Mouse (Mus musculus) midbrain, embryonic 14.5 days (tissue): ENCODE measurements around the gene Spsb1. TPM values are rescaled to one million over a fixed set of nuclear protein-coding genes. Genes with fewer than 3 reads are reported as not detected.

ENCODE experiments used
- ATAC-seq: fragments of 200-750 bp; cut with Nextera tagmentation; 2 replicates; pipeline ENCODE4 v1.8.0; 2017; ENCODE audit warnings: moderate number of reproducible peaks, moderate library complexity; ENCODE audit not compliant: low FRiP score, low TSS enrichment
- DNase-seq: peaks from one replicate; pipeline ENCODE4 v3.0.0-alpha.2; 2015
- H3K27ac ChIP-seq: fragments of 300-500 bp; sonication (generic); replicated peaks from 2 replicates; pipeline ENCODE4 v1.5.1; 2014; ENCODE audit warnings: mild to moderate bottlenecking, low read depth, low read length, moderate library complexity
- H3K27me3 ChIP-seq: fragments of 300-500 bp; sonication (generic); 2 replicates; pipeline ENCODE4 v1.6.1; 2014; ENCODE audit warnings: low read length, control low read depth, mixed read lengths; ENCODE audit not compliant: control insufficient read depth, insufficient read depth
- H3K36me3 ChIP-seq: fragments of 300-500 bp; sonication (generic); 2 replicates; pipeline ENCODE4 v1.6.1; 2014; ENCODE audit warnings: low read length, control low read depth; ENCODE audit not compliant: control insufficient read depth, insufficient read depth
- H3K4me1 ChIP-seq: fragments of 300-500 bp; sonication (generic); 2 replicates; pipeline ENCODE4 v1.6.1; 2014; ENCODE audit warnings: mild to moderate bottlenecking, antibody characterized with exemption, low read length, control low read depth; ENCODE audit not compliant: control insufficient read depth, insufficient read depth
- H3K4me2 ChIP-seq: fragments of 300-500 bp; sonication (generic); 2 replicates; pipeline ENCODE4 v1.6.1; 2014; ENCODE audit warnings: mild to moderate bottlenecking, low read length, moderate library complexity
- H3K4me3 ChIP-seq: fragments of 300-500 bp; sonication (generic); replicated peaks from 2 replicates; pipeline ENCODE4 v1.5.1; 2014; ENCODE audit warnings: low read depth, low read length
- H3K9ac ChIP-seq: fragments of 300-500 bp; sonication (generic); replicated peaks from 2 replicates; pipeline ENCODE4 v1.6.1; 2014; ENCODE audit warnings: mild to moderate bottlenecking, low read length, moderate library complexity
- H3K9me3 ChIP-seq: fragments of 300-500 bp; sonication (generic); 2 replicates; pipeline ENCODE4 v1.6.1; 2016; ENCODE audit warnings: low read length, control low read depth, mixed read lengths; ENCODE audit not compliant: control insufficient read depth
- WGBS: fragments of 180-500 bp; shearing (Covaris S2); extraction: QIAGEN DNeasy Blood & Tissue Kit; methylation state at CpG from one replicate; pipeline ENCODE4 v1.1.7; 2014; 5-methylcytosine and 5-hydroxymethylcytosine counted together
- polyA plus RNA-seq: library from polyadenylated mRNA; unstranded; fragments of >200 nt; fragmentation: Nextera tagmentation; extraction: Ambion mirVana; gene quantifications from 2 replicates; pipeline ENCODE4 v1.2.1, GENCODE M21; 2014

Gene Spsb1
- polyA plus RNA-seq, 1 experiment from 2014 or later: 4.2 TPM

DNA sequence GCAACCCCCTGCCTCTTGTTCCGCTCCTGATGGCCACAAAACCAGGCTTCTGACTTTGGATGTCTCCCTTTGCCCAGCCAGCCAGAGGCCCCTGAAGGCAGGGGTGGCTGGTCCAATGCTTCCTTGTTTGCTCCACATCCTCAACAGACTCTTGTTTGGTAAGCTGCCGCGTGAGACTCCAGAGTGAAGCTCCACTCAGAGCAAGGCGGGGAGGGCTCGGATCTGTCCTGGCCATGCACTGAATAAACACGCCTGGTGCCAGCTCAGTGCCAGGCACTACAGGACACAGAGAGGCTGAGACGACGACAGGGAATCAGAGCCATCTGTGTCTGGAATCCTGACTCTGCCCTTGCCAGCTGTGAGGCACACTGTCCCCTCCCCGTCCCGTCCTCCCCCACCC is 70.9 kb downstream of the Spsb1 start:
- Histone ChIP-seq H3K36me3 (no peaks in the 10 kb centered on the region), H3K9ac (no peak overlapping the region), H3K4me3 (no peak overlapping the region), H3K4me2 (no peak overlapping the region), H3K9me3 (no peaks in the 10 kb centered on the region), H3K27me3 (no peaks in the 10 kb centered on the region), H3K4me1 (no peaks in the 10 kb centered on the region), H3K27ac (no peak overlapping the region)
- ATAC-seq (no peak), DNase-seq (no peak)
- WGBS: 85% methylated on average over 10 of the region's 10 CpGs

DNA sequence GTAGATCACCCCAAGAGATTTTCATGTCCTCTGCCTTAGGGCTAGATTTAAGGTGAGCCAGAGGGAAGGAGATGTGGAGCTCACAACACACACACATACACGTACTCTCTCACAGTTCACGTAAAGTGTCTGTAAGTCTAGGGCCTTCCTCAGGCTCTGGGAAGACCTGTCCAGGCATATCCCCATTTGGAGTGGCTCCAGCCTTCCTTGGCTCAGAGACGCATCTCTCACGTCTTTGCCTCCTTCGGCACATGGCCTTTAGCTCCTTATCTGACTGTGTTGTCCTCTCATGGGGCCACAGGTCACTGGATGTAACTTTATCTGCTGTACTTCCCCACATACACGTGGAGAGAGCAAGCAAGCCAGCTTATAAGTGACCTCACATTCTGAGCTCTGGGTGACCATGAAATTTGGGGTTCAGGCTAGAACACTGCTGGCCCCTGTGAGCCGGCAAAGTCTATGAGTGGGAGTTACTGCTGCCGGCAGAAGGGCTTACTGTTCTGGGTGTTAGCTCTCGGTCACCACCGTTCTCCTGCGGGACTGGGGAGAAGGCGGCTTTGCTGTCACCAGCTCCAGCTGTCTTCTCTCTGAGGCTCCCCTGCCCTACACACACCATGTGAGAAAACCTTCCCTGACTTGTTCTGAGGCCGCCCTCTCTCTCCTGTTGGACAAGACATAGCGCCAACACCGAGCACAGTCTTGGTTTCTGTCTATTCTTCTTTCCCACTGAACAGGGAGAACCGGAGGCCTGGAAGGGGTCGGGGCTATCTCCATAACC is 72.5 kb downstream of the Spsb1 start:
- WGBS: 87% methylated on average over 17 of the region's 17 CpGs

DNA sequence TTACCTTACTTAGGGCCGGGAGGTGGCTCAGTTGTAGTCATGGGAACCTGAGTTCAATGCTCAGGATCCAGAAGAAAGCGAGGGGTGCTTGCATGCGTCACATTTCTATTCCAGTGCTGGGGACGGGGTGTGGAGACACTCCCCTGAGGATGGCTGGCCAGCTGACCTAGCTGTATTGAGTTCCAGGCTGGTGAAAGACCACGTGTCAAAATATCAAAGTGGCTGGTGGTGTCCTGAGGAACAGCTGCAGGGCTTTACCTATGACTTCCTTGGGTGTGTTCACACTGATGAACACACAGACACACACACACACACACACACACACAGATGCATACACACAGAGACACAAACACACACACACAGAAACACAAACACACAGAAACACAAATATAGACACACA is 73.9 kb downstream of the Spsb1 start:
- Histone ChIP-seq H3K9ac (no peak overlapping the region), H3K4me1 (peaks cover 9% of the 10 kb centered on the region), H3K4me3 (no peak overlapping the region), H3K27me3 (no peaks in the 10 kb centered on the region), H3K27ac (no peak overlapping the region), H3K9me3 (no peaks in the 10 kb centered on the region), H3K36me3 (no peaks in the 10 kb centered on the region), H3K4me2 (no peak overlapping the region)
- DNase-seq (no peak), ATAC-seq (no peak)
- WGBS: 71% methylated on average over 5 of the region's 5 CpGs

More for the DNA sequence above, 72.5 kb downstream of the Spsb1 start:
- H3K9me3 ChIP-seq: no peaks in the 10 kb centered on the region
- no peaks in the 10 kb centered on the region for H3K4me1 ChIP-seq
- no peak overlapping the region for H3K27ac ChIP-seq
- H3K36me3 ChIP-seq: no peaks in the 10 kb centered on the region
- no peak for DNase-seq
- no peak overlapping the region for H3K4me3 ChIP-seq
- H3K4me2 ChIP-seq: no peak overlapping the region
- no peaks in the 10 kb centered on the region for H3K27me3 ChIP-seq
- no peak for ATAC-seq
- no peak overlapping the region for H3K9ac ChIP-seq

DNA sequence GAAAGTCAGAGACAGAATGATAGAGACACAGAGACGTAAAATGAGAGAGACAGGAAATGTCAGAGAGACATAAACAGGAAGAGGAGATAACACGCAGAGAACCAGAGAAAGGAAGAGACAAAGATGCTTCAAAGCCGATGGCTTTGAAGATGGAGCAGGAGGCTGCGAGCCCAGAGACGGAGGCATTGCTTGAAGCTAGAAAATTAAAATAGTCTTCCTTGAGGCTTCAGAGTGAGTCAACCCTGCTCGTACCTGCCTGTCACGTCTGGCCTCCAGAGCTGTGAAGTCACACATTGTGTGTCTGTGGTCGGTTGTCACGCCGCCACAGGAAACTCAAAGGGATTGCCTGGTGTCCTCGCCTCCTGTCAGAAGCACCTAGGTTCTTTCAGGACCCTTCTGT is 74.9 kb downstream of the Spsb1 start:
- H3K27me3 ChIP-seq: no peaks in the 10 kb centered on the region
- DNase-seq (no peak), ATAC-seq (no peak)
- no peak overlapping the region for H3K4me2 ChIP-seq
- no peak overlapping the region for H3K4me3 ChIP-seq
- H3K9ac ChIP-seq: no peak overlapping the region
- no peaks in the 10 kb centered on the region for H3K9me3 ChIP-seq
- WGBS: 88% methylated on average over 11 of the region's 11 CpGs
- no peak overlapping the region for H3K27ac ChIP-seq
- no peaks in the 10 kb centered on the region for H3K36me3 ChIP-seq
- H3K4me1 ChIP-seq: peaks cover 9% of the 10 kb centered on the region

DNA sequence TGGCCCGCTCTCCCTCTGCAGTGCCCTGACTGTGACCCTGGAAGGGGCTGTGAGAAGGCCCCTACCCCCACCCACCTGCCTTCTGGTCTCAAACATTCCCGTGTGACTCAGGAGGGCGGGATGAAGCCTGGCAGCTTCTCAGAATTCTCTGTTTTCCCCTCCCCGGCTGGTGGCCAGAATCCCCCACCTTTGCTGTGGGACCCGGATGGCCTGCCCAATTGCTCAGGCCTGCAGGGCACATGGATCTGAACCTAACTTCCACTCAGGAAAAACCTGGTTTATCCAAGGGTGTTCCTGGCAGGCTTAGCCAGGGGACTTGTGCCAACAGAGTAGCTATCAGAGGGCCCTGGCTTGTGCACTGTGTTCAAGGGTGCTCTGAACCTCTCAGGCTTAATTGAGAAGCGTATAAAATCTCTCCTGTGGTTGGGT is 76.8 kb downstream of the Spsb1 start:
- Histone ChIP-seq H3K27me3 (no peaks in the 10 kb centered on the region), H3K4me2 (no peak overlapping the region), H3K9ac (no peak overlapping the region), H3K36me3 (no peaks in the 10 kb centered on the region), H3K4me1 (peaks cover 9% of the 10 kb centered on the region), H3K9me3 (no peaks in the 10 kb centered on the region), H3K4me3 (no peak overlapping the region), H3K27ac (no peak overlapping the region)
- 61% methylated on average over 6 of the region's 6 CpGs for WGBS
- ATAC-seq (no peak), DNase-seq (no peak)

DNA sequence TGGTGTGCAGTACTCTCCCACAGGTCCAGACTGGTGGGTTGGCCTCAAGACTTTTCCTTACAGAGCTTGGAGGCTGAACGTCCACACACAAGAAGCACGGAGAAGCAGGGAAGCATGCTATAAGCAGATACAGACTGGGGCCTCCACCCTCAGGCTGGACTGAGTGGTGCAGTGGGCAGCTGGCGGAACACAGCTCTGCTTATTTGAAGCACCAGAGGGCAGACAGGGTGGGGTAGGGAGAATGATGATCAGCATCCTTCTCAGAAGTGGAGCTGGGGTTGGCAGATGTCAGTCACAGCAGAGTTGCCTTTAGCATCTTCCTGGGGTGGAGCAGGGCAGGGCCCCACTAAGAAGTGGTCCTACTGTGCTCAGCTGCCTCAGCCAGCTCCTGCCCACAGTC is 77.6 kb downstream of the Spsb1 start:
- H3K4me2 ChIP-seq: no peak overlapping the region
- WGBS: 51% methylated on average over 3 of the region's 3 CpGs
- H3K27ac ChIP-seq: 0 out of 2 replicates have a peak overlapping the region, but pooled peaks have one; percentile 1
- H3K9ac ChIP-seq: no peak overlapping the region; the same call in 1 of the 2 replicates
- H3K36me3 ChIP-seq: no peaks in the 10 kb centered on the region
- no peaks in the 10 kb centered on the region for H3K9me3 ChIP-seq
- no peak for DNase-seq
- no peak for ATAC-seq
- peaks cover 9% of the 10 kb centered on the region for H3K4me1 ChIP-seq
- no peaks in the 10 kb centered on the region for H3K27me3 ChIP-seq
- no peak overlapping the region for H3K4me3 ChIP-seq

DNA sequence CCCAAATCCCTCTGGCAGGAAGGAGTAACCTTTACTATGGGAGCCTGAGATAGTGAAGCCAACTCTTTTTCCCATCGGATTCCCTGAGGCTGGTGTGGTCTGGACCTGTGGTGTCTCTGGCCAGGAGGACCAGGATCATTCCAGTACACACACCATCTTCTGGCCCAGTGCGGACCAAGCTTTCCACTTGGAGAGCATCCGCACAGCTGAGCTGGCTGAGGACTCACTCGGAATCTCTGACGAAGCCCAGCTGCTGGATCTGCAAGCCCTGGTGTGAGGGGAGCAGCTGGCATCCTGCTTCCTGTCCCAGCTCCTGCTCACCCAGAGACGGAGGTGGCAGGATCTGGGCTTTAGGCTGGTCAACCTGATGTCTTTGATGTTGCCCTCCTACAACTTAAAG is 78.1 kb downstream of the Spsb1 start:
- 71% methylated on average over 6 of the region's 6 CpGs for WGBS

DNA sequence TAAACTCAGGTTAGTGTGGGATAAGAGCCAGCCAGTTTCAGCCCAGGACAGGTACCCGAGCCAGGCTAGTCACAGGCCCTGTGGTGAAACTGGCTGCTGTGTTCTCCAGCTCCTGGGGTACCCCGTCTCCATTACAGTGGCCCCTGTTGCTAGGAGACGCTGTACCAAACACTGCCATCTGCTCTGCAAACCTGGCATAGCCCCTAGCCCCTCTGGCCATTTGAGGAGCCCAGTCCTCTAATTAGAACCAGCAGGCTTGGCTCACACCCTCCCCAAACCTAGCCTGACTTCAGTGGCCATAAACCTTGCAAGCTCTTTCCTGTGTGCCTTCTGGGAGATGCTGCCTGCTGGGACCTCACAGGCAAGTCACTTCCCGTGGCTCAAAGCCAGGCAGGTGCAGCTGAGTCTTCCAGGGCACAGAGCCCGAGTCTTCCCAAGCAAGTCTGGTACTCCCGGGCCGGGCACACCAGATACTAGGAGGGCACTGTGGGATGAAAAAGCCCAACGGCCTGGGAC is 78.8 kb downstream of the Spsb1 start:
- no peak overlapping the region for H3K4me2 ChIP-seq
- 0 out of 2 replicates have a peak, but pooled peaks have one; percentile 17 for ATAC-seq

More for the DNA sequence above, 78.1 kb downstream of the Spsb1 start:
- Histone ChIP-seq H3K4me3 (no peak overlapping the region), H3K27me3 (no peaks in the 10 kb centered on the region), H3K4me1 (peaks cover 9% of the 10 kb centered on the region), H3K9ac (no peak overlapping the region), H3K36me3 (no peaks in the 10 kb centered on the region), H3K27ac (0 out of 2 replicates have a peak overlapping the region, but pooled peaks have one; percentile 1), H3K4me2 (no peak overlapping the region), H3K9me3 (no peaks in the 10 kb centered on the region)
- DNase-seq: no peak
- no peak for ATAC-seq

DNA sequence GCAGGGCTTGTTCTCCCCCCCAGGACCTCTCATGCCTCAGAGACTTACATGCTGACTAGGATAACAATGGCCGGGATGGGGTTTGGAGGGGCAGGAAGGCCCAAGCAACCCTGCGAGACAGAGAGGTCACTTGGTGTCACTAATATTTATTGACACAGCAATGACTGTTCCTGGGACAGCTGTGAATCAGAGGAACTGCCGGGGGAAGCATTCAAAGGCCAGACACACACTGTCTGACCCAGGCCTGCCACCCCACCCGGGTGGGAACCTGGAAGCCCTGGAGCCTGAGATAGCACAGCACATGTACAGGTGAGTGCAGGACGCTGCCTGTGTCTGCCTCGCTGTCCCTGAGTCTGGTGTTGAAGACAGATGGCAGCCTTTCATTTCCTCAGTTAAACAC is 79.5 kb downstream of the Spsb1 start:
- H3K27ac ChIP-seq: no peak overlapping the region
- H3K9ac ChIP-seq: no peak overlapping the region
- WGBS: 57% methylated on average over 6 of the region's 6 CpGs
- no peaks in the 10 kb centered on the region for H3K9me3 ChIP-seq
- no peaks in the 10 kb centered on the region for H3K27me3 ChIP-seq
- DNase-seq: no peak
- no peak for ATAC-seq
- no peak overlapping the region for H3K4me2 ChIP-seq
- no peak overlapping the region for H3K4me3 ChIP-seq
- H3K36me3 ChIP-seq: no peaks in the 10 kb centered on the region
- peaks cover 9% of the 10 kb centered on the region for H3K4me1 ChIP-seq

More for the DNA sequence above, 78.8 kb downstream of the Spsb1 start:
- 0 out of 2 replicates have a peak overlapping the region, but pooled peaks have one; percentile 13 for H3K27ac ChIP-seq
- peak; percentile 47 for DNase-seq
- no peak overlapping the region for H3K9ac ChIP-seq
- WGBS: 59% methylated on average over 8 of the region's 8 CpGs
- peaks cover 9% of the 10 kb centered on the region for H3K4me1 ChIP-seq
- no peaks in the 10 kb centered on the region for H3K27me3 ChIP-seq
- H3K4me3 ChIP-seq: no peak overlapping the region
- no peaks in the 10 kb centered on the region for H3K36me3 ChIP-seq
- no peaks in the 10 kb centered on the region for H3K9me3 ChIP-seq
